Mouse (Mus musculus) heart, postnatal 36 days (tissue): Measurements from ENCODE around the gene Tcl1b1. TPM values are rescaled to one million over a fixed set of nuclear protein-coding genes. Genes with fewer than 3 reads are reported as not detected.
"Not testable (repeated sequence)": the region's sequence is repeated elsewhere in the genome, so short reads cannot be mapped to it uniquely, and the experiment has no call there.

Source experiments
- DNase-seq, 2 experiments: peaks; one replicate each; pipeline ENCODE4 v3.0.0; 2021 to 2022
- intact Hi-C: fragments of 180-260 bp; cut with DNase I; formaldehyde crosslinking; loops from one replicate; pipeline ENCODE4 v1.15.1; 2025
- total RNA-seq, 2 experiments: library from RNA; stranded (reverse); gene quantifications; 2 replicates each; pipeline ENCODE4 v1.2.3; 2021

Tcl1b1 gene
- total RNA-seq, 2 experiments from 2014 or later = not detected

DNA sequence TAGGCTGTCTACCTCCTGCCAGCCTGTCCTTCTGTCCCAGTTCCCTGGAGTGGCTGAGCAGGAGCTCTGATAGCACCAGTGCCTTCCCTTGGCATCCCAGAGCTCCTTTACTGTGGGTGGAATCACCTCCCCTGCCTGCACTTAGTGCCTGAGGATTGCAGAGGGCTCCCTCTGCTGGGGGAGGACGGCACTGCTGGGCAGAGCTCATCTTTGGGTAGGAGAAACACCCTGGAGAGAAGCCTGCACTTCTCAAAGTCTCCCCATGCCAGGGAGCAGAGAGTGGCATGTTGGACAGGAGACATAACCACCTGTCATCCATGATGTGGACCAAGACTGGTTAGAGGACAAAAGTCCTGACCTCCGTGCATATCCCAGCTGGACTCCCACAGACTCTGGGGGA is 29.5 kb downstream of the Tcl1b1 start:
- peak in 1 of 2 experiments; percentile 8 for DNase-seq
- intact Hi-C loops = not testable (repeated sequence)

DNA sequence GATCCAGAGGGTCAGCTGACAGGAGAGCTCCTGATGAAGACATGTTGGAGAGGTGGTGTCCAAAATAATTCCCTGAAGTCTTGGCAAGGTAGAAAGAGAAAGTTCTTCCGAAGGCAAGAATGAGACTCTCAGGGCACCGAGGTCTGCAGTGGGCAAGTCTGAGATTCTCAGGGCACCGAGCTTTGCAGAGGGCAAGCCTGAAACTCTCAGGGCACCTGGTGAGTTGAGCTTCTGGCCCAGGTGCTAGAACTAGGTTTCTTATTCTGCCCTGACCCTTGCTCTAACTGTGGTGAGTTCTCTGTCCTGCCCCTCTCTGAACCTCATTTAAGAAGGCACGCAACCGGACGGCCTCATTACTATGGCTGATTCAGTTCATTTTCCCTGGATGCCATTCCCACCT is 31.3 kb downstream of the Tcl1b1 start, which contains the start of gene Tcl1b3:
TSS of gene Tcl1b3 (plus strand) at position 301 of the 400 bp plus-strand sequence.
- DNase-seq, intact Hi-C loops: not testable (repeated sequence)

DNA sequence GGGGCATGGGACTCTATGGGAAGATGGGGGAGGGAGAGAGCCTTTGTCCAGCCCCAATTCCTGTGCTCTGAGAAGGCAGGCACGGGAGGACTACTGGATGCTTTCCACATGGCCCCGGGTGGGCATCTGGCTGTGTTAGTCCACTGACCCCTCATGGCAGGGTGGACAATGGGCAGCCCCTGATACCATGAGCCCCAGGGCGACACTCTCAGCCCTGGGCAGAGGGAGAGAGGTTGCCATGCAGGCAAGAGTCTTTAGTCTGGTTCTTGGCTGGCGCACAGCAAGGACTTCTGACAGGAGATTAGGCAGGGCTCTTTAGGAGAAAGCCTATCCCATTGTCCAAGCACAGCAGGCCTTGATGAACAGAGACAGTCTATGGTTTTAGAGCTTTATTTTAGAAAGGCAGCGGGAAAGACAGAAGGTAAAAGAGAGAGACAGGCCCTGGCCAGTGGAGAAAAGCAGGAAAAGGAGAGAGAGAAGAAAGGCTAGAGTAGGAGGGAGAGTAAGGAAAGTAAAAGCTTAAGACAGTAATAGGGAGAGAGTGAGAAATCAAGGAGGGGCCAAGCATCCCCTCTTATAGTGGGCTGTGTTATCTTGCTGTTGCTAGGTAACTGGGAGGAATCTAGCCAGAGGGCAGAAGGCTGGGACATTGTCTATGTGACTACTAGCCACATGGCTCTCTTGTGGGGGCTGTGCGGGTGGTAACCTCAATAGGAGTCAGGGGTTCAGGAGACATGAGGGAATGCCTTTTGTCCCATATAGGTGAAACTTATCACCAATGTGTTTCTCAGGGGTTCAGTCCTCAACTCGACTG is 40.4 kb downstream of the Tcl1b1 start:
- DNase-seq, intact Hi-C loops: not testable (repeated sequence)

DNA sequence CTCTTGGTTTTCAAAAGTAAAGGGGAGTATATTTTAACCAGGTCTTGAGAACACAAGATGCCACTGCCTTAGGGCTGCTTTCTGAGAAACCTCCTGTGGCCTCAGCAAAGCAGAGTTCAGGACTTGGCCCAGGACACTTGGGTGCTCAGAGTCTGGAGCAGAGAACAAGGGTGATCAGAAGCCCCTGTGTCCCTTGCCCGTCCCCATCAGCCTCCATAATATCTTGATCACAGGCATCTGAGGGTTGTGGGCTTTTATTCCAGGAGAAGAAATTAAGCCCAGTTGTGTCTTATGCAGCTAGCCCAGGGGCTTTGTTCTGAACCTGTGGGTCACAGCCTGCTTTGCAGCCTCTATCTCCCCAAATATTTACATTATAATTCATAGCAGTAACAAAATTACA is 42.2 kb downstream of the Tcl1b1 start, which contains the start of gene Tcl1b4:
TSS of gene Tcl1b4 (plus strand) at position 301 of the 400 bp plus-strand sequence.
- intact Hi-C loops, DNase-seq: not testable (repeated sequence)

DNA sequence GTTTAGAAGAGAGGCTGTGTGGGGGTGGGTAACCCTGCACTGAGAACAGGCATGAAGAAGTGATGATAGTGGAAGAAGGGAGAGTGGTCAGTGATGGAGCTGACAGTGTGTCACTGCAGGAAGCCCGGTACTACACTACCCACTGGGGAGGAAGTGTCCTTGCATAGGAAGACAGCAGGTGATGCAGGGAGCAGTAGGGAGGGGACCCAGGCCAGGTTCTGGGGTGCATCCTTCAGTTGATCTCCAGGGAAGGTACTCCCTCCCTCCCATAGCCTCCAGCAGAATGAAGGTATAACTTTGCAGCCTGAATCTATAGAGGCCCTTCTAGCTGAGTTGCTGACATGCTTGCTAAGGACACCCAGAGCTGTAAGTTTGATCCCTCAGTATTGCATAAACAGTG is 47.6 kb downstream of the Tcl1b1 start:
- intact Hi-C loops = no loop called here
- no peak for DNase-seq

DNA sequence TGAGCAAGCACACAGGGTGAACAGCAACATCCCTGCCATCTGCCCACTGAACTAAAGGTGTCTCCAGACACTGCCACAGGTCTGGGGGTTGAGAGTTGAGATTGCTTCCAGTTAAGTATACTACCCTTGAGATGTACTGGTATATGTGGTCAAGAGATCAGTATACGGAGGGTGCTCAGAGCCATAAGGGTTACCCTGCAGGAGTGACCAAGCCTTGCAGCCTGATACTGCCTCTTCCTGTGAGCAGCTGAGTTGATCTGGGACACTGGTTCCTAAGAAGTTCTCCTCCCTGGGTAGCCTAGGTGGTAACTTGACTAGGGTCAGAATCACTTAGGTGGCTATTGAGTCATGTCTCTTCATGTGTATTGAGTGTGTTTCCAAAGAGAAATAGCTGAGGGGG is 49.0 kb downstream of the Tcl1b1 start:
- intact Hi-C loops = no loop called here
- DNase-seq = no peak

DNA sequence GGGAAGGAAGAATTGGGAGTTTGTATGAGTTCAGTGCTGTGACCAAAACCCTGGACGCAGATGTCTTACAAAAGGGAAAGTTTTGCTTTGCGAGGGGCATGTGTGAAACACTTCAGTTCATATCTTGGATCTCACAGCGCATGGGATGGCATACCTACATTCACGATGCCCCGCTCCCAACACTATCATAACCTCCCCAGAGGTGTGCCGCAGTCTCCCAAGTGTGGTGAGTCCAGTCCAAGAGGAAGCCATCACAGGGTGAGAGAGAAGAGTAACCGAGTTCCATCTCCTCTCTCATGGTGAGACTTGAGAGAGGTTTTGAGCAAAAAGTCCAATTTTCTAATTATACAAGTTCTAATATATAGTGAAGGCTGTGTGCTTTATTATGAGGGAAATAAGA is 49.7 kb downstream of the Tcl1b1 start:
- no peak for DNase-seq
- intact Hi-C loops = no loop called here

Other genes with a start within 250 kb of the Tcl1b1 start
- gene Syne3, start 149.9 kb upstream of the Tcl1b1 start, total RNA-seq = 1 to 10 TPM; 7.2 to 7.8 TPM
- gene Glrx5, start 127.0 kb upstream of the Tcl1b1 start, total RNA-seq = 10 to 100 TPM; 93.2 to 97.0 TPM
- gene Tcl1b2, start 13.7 kb upstream of the Tcl1b1 start, total RNA-seq = not detected
- gene Tcl1b5, start 16.7 kb downstream of the Tcl1b1 start, total RNA-seq = not detected
- not detected for gene Tcl1b3, start 31.4 kb downstream of the Tcl1b1 start, total RNA-seq
- gene Tcl1b4, start 42.3 kb downstream of the Tcl1b1 start, total RNA-seq = not detected
- gene Tcl1, start 63.1 kb downstream of the Tcl1b1 start, total RNA-seq = not detected
- gene Tunar, start 174.2 kb downstream of the Tcl1b1 start, total RNA-seq = not detected